ENCODE assay signal across 1 mouse cellular context in genomic region chr13:59795807-59796465, GRCm38 (mm10).
TF ChIP-seq lines count a peak whose summit lies in the region.

No protein-coding gene starts in this region.

TF ChIP-seq in MEL, 35 proteins besides CTCF, POLR2A, EP300 and RAD21 (continued from another document):
- TF ChIP-seq TAL1 (IDR thresholded peaks at IDR 0.05; ENCODE audit: low read length) (peak; percentile 75), ZMIZ1 (IDR thresholded peaks at IDR 0.05; ENCODE audit: low read depth, low read length) (no peak)
